Mouse (Mus musculus): ENCODE data around the gene Tssk1.

DNA sequence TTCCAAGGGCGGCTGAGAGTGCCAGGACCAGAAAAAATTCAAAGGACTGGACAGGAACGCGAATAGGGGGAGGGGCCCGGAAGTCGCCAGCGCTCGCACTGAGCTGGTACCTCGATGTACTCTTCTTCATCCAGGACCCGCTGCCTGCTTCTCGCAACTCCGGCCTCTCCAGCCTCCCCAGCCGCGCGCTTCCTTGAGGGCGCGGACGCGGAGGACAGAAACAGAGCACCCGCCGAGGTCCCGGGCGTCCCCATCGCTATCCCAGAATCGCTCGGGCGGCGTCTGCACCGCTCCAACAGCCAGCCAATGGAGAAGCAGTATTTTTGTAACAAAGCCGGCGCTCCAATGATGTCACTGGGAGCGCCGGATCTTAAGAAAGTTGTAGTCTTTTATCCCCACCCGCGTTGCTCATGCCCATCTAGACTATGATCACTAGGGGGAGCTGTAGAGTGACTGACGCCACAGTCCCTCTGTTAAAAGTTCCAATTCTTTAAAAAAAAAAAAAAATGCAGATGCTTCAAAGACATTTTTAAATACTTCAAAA, 17.1 kb downstream of the Tssk1 start, which contains the start of gene Ess2:
- TF ChIP-seq EP300 (IDR thresholded peaks at IDR 0.05; ENCODE audit: low read depth) (0 out of 2 replicates have a peak, but pooled peaks have one; percentile 9), CTCF (IDR thresholded peaks at IDR 0.05; ENCODE audit: low read depth) (peak; percentile 80)
